Mouse (Mus musculus) thymus, postnatal 10 days (tissue): ENCODE data around the gene Gm21883.
"Not testable (repeated sequence)": the region's sequence is repeated elsewhere in the genome, so short reads cannot be mapped to it uniquely, and the experiment has no call there.

Experiments used
- DNase-seq, 2 experiments: peaks; one replicate each; pipeline ENCODE4 v3.0.0; 2021; ENCODE audit warnings: low spot score in 2 of 2

Gm21883 gene

GRCm38 (mm10) chrX:31574183-31574582 lies at the start of gene Gm21883:
Gene Gm21883 (minus strand): TSS chrX:31574283.
- DNase-seq = not testable (repeated sequence)

- not testable (repeated sequence) for DNase-seq
Observed at GRCm38 (mm10) chrX:31618820-31619219, 44.7 kb upstream of the Gm21883 start, which contains the start of gene Spin2e. Gene Spin2e (minus strand): TSS chrX:31618920.
